Comparison of ENCODE assay signal across 8 mouse cellular contexts in the genomic region with DNA sequence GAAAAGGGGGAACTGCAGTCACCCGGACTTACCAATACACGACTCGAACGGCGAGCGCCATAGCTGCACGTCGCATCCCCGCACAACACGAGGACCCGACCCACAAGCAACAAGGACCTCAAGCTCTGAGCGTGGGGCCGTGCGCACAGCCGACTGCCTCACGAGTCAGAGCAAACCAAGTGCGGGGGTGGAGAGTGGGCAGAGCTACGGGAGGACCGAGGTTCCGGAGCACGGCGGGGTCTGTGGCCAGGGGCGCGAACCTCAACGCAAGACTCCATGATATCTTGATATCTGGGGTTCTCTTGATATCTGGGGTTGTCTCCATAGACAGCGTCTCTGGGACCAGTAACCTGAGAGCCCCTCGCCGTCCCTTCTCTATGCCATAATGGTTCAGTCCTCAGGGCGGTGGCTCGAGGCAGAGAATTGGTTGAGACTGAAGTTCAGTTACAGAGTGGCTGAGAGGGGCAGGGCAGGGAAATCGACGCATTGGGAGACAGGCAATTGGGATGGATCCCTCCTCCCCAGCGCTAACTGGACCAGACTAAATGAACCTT. TPM values are rescaled to one million over a fixed set of nuclear protein-coding genes. Genes with fewer than 3 reads are reported as not detected.
DNase-seq lines count a peak whose midpoint lies in the region; ATAC-seq and TF ChIP-seq lines count a peak whose summit lies in the region.

TSS of gene Selenow (minus strand) at position 183 of the 554 bp plus-strand sequence.

- H3K4me3 ChIP-seq in MEL (ENCODE audit: control insufficient read depth in 1 of 2, insufficient read depth in 1 of 2, low read depth in 2 of 2, low read length in 2 of 2), result peak within 1 kb of the TSS; percentile 80
- H3K4me3 ChIP-seq in cerebellum, adult 2 months (replicated peaks; ENCODE audit: insufficient read depth, low read depth, low read length), result peak within 1 kb of the TSS; percentile 92
- H3K4me3 ChIP-seq in lung, embryonic 16.5 days (ENCODE audit: low read length), result peak within 1 kb of the TSS; percentile 84

- H3K9ac ChIP-seq in MEL (ENCODE audit: control insufficient read depth, low read depth, low read length, poor library complexity, severe bottlenecking), result peak within 1 kb of the TSS; percentile 94
- H3K9ac ChIP-seq in lung, embryonic 16.5 days (ENCODE audit: low read length), result peak within 1 kb of the TSS; percentile 86

- peak; percentile 93 to 94 for TF ChIP-seq POLR2A in MEL (IDR thresholded peaks at IDR 0.05; ENCODE audit: control insufficient read depth in 1 of 2, insufficient read depth in 1 of 2, low read depth in 1 of 2, low read length in 2 of 2, poor library complexity in 1 of 2)
- TF ChIP-seq POLR2A in cerebellum, adult 2 months (IDR thresholded peaks at IDR 0.05; ENCODE audit: borderline replicate concordance, insufficient read depth, low read length), result peak; percentile 93

- TF ChIP-seq RAD21 in MEL (IDR thresholded peaks at IDR 0.05; ENCODE audit: low read depth, low read length), result no peak

- peaks cover 23% of the 10 kb centered on the region for H3K79me2 ChIP-seq in MEL (ENCODE audit: control insufficient read depth, insufficient read depth, low read length, poor library complexity)

- H3K4me1 ChIP-seq in MEL (ENCODE audit: control insufficient read depth in 1 of 2, insufficient read depth in 2 of 2, low read length in 2 of 2), result peaks cover 4 to 15% of the 10 kb centered on the region in 2 experiments; a peak in 3 of 4 replicates
- peaks cover 4% of the 10 kb centered on the region for H3K4me1 ChIP-seq in cerebellum, adult 2 months (ENCODE audit: control insufficient read depth, insufficient read depth, low read length)
- H3K4me1 ChIP-seq in lung, embryonic 16.5 days (replicated peaks; ENCODE audit: control insufficient read depth, insufficient read depth, low read length), result peaks cover 16% of the 10 kb centered on the region

- no peak; a peak in 1 of 4 replicates for TF ChIP-seq EP300 in MEL (IDR thresholded peaks at IDR 0.05; ENCODE audit: low read depth in 1 of 2, low read length in 2 of 2)

- H3K9me3 ChIP-seq in MEL (replicated peaks; ENCODE audit: insufficient read depth, low read length), result no peaks in the 10 kb centered on the region
- H3K9me3 ChIP-seq in lung, embryonic 16.5 days (ENCODE audit: control insufficient read depth, low read length), result no peaks in the 10 kb centered on the region

- peak within 1 kb of the TSS; percentile 80 for H3K27ac ChIP-seq in MEL (ENCODE audit: control insufficient read depth, low read depth, low read length)
- peak within 1 kb of the TSS; percentile 92 for H3K27ac ChIP-seq in cerebellum, adult 2 months (ENCODE audit: insufficient read depth, low read length)
- peak within 1 kb of the TSS; percentile 81 for H3K27ac ChIP-seq in lung, embryonic 16.5 days (ENCODE audit: low read length)

- TF ChIP-seq CTCF in MEL (IDR thresholded peaks at IDR 0.05 in 2 of 3, conservative IDR thresholded peaks at IDR 0.05 in 1 of 3; ENCODE audit: control insufficient read depth in 1 of 3, insufficient read depth in 1 of 3, low read depth in 2 of 3, low read length in 3 of 3, poor library complexity in 1 of 3, severe bottlenecking in 1 of 3), result no peak
- no peak for TF ChIP-seq CTCF in cerebellum, adult 2 months (IDR thresholded peaks at IDR 0.05; ENCODE audit: borderline replicate concordance, insufficient read depth, low read depth, low read length)

- ATAC-seq in hematopoietic stem cell, adult 5-6 weeks (replicated peaks in 1 of 2; ENCODE audit: insufficient read depth in 1 of 2, low FRiP score in 2 of 2, low TSS enrichment in 1 of 2, low read depth in 1 of 2, poor library complexity in 2 of 2, severe bottlenecking in 2 of 2), result peak; percentile 96
- ATAC-seq in lung, embryonic 16.5 days (ENCODE audit: low read depth), result peak; percentile 98

- peak within 1 kb of the TSS; percentile 84 for H3K4me2 ChIP-seq in lung, embryonic 16.5 days (ENCODE audit: low read depth, low read length)

- H3K36me3 ChIP-seq in MEL (ENCODE audit: control insufficient read depth in 1 of 2, insufficient read depth in 2 of 2, low read length in 2 of 2), result peaks cover 0 to 11% of the 10 kb centered on the region in 2 experiments; a peak in 2 of 4 replicates
- H3K36me3 ChIP-seq in lung, embryonic 16.5 days (ENCODE audit: control insufficient read depth, insufficient read depth, low read length), result peaks cover 17% of the 10 kb centered on the region

- DNase-seq in MEL (ENCODE audit: low read depth, low spot score), result peak; percentile 96
- DNase-seq in cerebellum, adult 2 months, result peak; percentile 92 to 96
- DNase-seq in forelimb bud, embryonic 11.5 days (ENCODE audit: low read depth, low spot score), result peak; percentile 94
- peak; percentile 89 for DNase-seq in layer of hippocampus, adult 9-10 months (ENCODE audit: low spot score)
- peak; percentile 87 for DNase-seq in ovary, postnatal 10 days (ENCODE audit: low spot score)
- peak; percentile 85 to 91 for DNase-seq in thymus, postnatal 10 days (ENCODE audit: low spot score in 2 of 2)

- under 1% methylated on average over 33 of the region's 33 CpGs for WGBS in cerebellum, adult 2 months
- under 1% methylated on average over 33 of the region's 33 CpGs for WGBS in lung, embryonic 16.5 days

- no peaks in the 10 kb centered on the region for H3K27me3 ChIP-seq in MEL (ENCODE audit: control insufficient read depth in 1 of 2, insufficient read depth in 2 of 2, low read length in 2 of 2)
- H3K27me3 ChIP-seq in cerebellum, adult 2 months (ENCODE audit: control insufficient read depth, insufficient read depth, low read length), result no peaks in the 10 kb centered on the region
- no peaks in the 10 kb centered on the region for H3K27me3 ChIP-seq in lung, embryonic 16.5 days (ENCODE audit: control insufficient read depth, insufficient read depth, low read depth, low read length)

TF ChIP-seq in MEL, 35 proteins besides CTCF, POLR2A, EP300 and RAD21 (continues in another document):
- no peak for TF ChIP-seq ELF1 (IDR thresholded peaks at IDR 0.05; ENCODE audit: low read depth, low read length)
- TF ChIP-seq MEF2A (IDR thresholded peaks at IDR 0.05; ENCODE audit: extremely low read depth, insufficient replicate concordance, low read depth, low read length, poor library complexity, severe bottlenecking), result no peak
- peak; percentile 94 for TF ChIP-seq POLR2AphosphoS2 (IDR thresholded peaks at IDR 0.05; ENCODE audit: low read length)
- no peak for TF ChIP-seq MAZ (IDR thresholded peaks at IDR 0.05; ENCODE audit: low read depth, low read length)
- no peak for TF ChIP-seq SMC3 (IDR thresholded peaks at IDR 0.05; ENCODE audit: low read depth, low read length)
- TF ChIP-seq MYB (IDR thresholded peaks at IDR 0.05; ENCODE audit: low read depth, low read length), result no peak
- no peak for TF ChIP-seq GATA1 (IDR thresholded peaks at IDR 0.05; ENCODE audit: low read depth, low read length)
- TF ChIP-seq MAFK (IDR thresholded peaks at IDR 0.05; ENCODE audit: borderline replicate concordance, low read depth, low read length), result no peak
- TF ChIP-seq USF1 (IDR thresholded peaks at IDR 0.05; ENCODE audit: low read depth, low read length), result no peak
- TF ChIP-seq MXI1 (IDR thresholded peaks at IDR 0.05; ENCODE audit: low read depth, low read length), result peak; percentile 93
- TF ChIP-seq USF2 (IDR thresholded peaks at IDR 0.05; ENCODE audit: borderline replicate concordance in 1 of 2, insufficient read depth in 1 of 2, low read depth in 1 of 2, low read length in 2 of 2), result no peak
- peak; percentile 89 for TF ChIP-seq TBP (IDR thresholded peaks at IDR 0.05; ENCODE audit: low read depth, low read length)
- TF ChIP-seq ETS1 (IDR thresholded peaks at IDR 0.05; ENCODE audit: low read depth, low read length), result no peak; the same call in 1 of the 2 replicates
- no peak for TF ChIP-seq CHD2 (IDR thresholded peaks at IDR 0.05; ENCODE audit: low read length)
- peak; percentile 99 for TF ChIP-seq CHD1 (IDR thresholded peaks at IDR 0.05; ENCODE audit: low read depth, low read length)
- no peak for TF ChIP-seq ZNF384 (IDR thresholded peaks at IDR 0.05; ENCODE audit: low read depth, low read length)
- no peak for TF ChIP-seq E2F4 (IDR thresholded peaks at IDR 0.05; ENCODE audit: borderline replicate concordance, low read depth, low read length)
- TF ChIP-seq MAX (IDR thresholded peaks at IDR 0.05; ENCODE audit: low read length), result peak; percentile 81
- peak; percentile 77 for TF ChIP-seq SIN3A (IDR thresholded peaks at IDR 0.05; ENCODE audit: low read length)
- TF ChIP-seq TAL1 (IDR thresholded peaks at IDR 0.05; ENCODE audit: low read length), result no peak
- peak; percentile 39; the same call in 1 of the 2 replicates for TF ChIP-seq NRF1 (IDR thresholded peaks at IDR 0.05; ENCODE audit: insufficient read depth, low read depth, low read length, poor library complexity, severe bottlenecking)
- no peak; the same call in 1 of the 2 replicates for TF ChIP-seq KAT2A (conservative IDR thresholded peaks at IDR 0.05; ENCODE audit: low read depth, low read length)
- peak; percentile 88 for TF ChIP-seq ZMIZ1 (IDR thresholded peaks at IDR 0.05; ENCODE audit: low read depth, low read length)
- TF ChIP-seq ZC3H11A (IDR thresholded peaks at IDR 0.05; ENCODE audit: low read depth, low read length), result no peak
- peak; percentile 85 for TF ChIP-seq BHLHE40 (IDR thresholded peaks at IDR 0.05; ENCODE audit: borderline replicate concordance, low read depth, low read length)
- peak; percentile 34 for TF ChIP-seq TCF12 (IDR thresholded peaks at IDR 0.05; ENCODE audit: low read depth, low read length)
- peak; percentile 95 for TF ChIP-seq NELFE (IDR thresholded peaks at IDR 0.05; ENCODE audit: low read depth, low read length)
- no peak for TF ChIP-seq GABPA (IDR thresholded peaks at IDR 0.05; ENCODE audit: low read depth, low read length)
- no peak for TF ChIP-seq JUND (IDR thresholded peaks at IDR 0.05; ENCODE audit: low read depth, low read length)
- peak; percentile 81; the same call in 1 of the 2 replicates for TF ChIP-seq MYC (IDR thresholded peaks at IDR 0.05; ENCODE audit: low read depth, low read length)
- TF ChIP-seq HCFC1 (IDR thresholded peaks at IDR 0.05; ENCODE audit: low read depth, low read length), result peak; percentile 72
- no peak for TF ChIP-seq POLR2AphosphoS5 (IDR thresholded peaks at IDR 0.05; ENCODE audit: borderline replicate concordance, low read depth, low read length)
- no peak; the same call in 1 of the 2 replicates for TF ChIP-seq RCOR1 (IDR thresholded peaks at IDR 0.05; ENCODE audit: low read depth, low read length)

RNA-seq across cellular contexts. Expression of gene Selenow, which starts in this region (rescaled TPM):
- total RNA-seq in MEL (2012; rRNA removed), result 13.1 and 15.8 TPM in 2 replicates
- polyA plus RNA-seq in MEL (2012; ENCODE audit: insufficient read depth in 1 of 2, insufficient read length in 2 of 2, low read depth in 1 of 2, low replicate concordance in 2 of 2, missing spikeins in 1 of 2), result 10 to 100 TPM in 1 of 2 experiments, not detected in 1; 71.2 TPM
- polyA plus RNA-seq in cerebellum, adult 2 months (2012; rRNA removed), result 870 and 931 TPM in 2 replicates
- total RNA-seq in hematopoietic stem cell, adult 5-6 weeks (2017), result 49.4 and 91.1 TPM in 2 replicates
- polyA plus RNA-seq in lung, embryonic 16.5 days (2015; fragmentation: Nextera tagmentation; extraction: Ambion mirVana), result 755 and 791 TPM in 2 replicates

Comparison
In these comparisons a context has a peak if more than half of its experiments do, and no peak if none do; other contexts are left out.
1. Peak in every context shown above with its lines: DNase-seq, ATAC-seq, H3K4me3 ChIP-seq and H3K27ac ChIP-seq.
2. RNA of gene Selenow (polyA plus RNA-seq): 870 to 931 TPM in cerebellum, adult 2 months and 755 to 791 TPM in lung, embryonic 16.5 days; 71.2 TPM in MEL; every median in the first group is over 10 times any median in the second.